Mouse (Mus musculus) erythroblast, embryonic 14.5 days (primary cell): ENCODE results near the gene Akap6. TPM values are rescaled to one million over a fixed set of nuclear protein-coding genes. Genes with fewer than 3 reads are reported as not detected.
"Not testable (repeated sequence)": the region's sequence is repeated elsewhere in the genome, so short reads cannot be mapped to it uniquely, and the experiment has no call there.

Experiments used
- H3K27me3 ChIP-seq: 2 replicates; pipeline ENCODE4 v1.6.1; 2012; ENCODE audit warnings: inconsistent platforms; ENCODE audit not compliant: control insufficient read depth
- H3K36me3 ChIP-seq: 2 replicates; pipeline ENCODE4 v1.6.1; 2012; ENCODE audit warnings: mild to moderate bottlenecking, inconsistent platforms; ENCODE audit not compliant: control insufficient read depth
- H3K4me1 ChIP-seq: 2 replicates; pipeline ENCODE4 v1.6.1; 2012; ENCODE audit warnings: inconsistent platforms; ENCODE audit not compliant: control insufficient read depth
- H3K4me3 ChIP-seq: replicated peaks from 2 replicates; pipeline ENCODE3; 2012; ENCODE audit warnings: moderate library complexity, mild to moderate bottlenecking, inconsistent platforms
- H3K9me3 ChIP-seq: 2 replicates; pipeline ENCODE4 v1.6.1; 2012; ENCODE audit warnings: low read length, inconsistent platforms, mixed read lengths; ENCODE audit not compliant: control insufficient read depth
- GATA1 ChIP-seq: IDR thresholded peaks from 2 replicates; pipeline ENCODE4 v1.6.1; 2012; ENCODE audit warnings: low read length, inconsistent platforms, mixed read lengths
- TAL1 ChIP-seq: IDR thresholded peaks from 3 replicates; pipeline ENCODE4 v1.6.1; 2012; ENCODE audit warnings: low read length, inconsistent platforms, mixed read lengths
- polyA plus RNA-seq: library from polyadenylated mRNA; stranded (reverse); fragments of >175 nt; gene quantifications from 2 replicates; pipeline ENCODE4 v1.2.3, GENCODE M21; 2012

Akap6 gene
- polyA plus RNA-seq, 1 experiment, result not detected

GRCm38 (mm10) chr12:52704810-52705209 lies 5.6 kb downstream of the Akap6 start:
- Histone ChIP-seq H3K4me1 (peaks cover 5% of the 10 kb centered on the region; the same call in 1 of the 2 replicates), H3K36me3 (no peaks in the 10 kb centered on the region), H3K9me3 (no peaks in the 10 kb centered on the region), H3K27me3 (no peaks in the 10 kb centered on the region), H3K4me3 (no peak overlapping the region)
- TF ChIP-seq TAL1 (no peak), GATA1 (no peak)

- Histone ChIP-seq H3K4me1 (no peaks in the 10 kb centered on the region), H3K9me3 (no peaks in the 10 kb centered on the region), H3K4me3 (no peak overlapping the region), H3K27me3 (no peaks in the 10 kb centered on the region), H3K36me3 (no peaks in the 10 kb centered on the region)
- TF ChIP-seq TAL1 (no peak), GATA1 (no peak)
These were observed 12.2 kb downstream of the Akap6 start for GRCm38 (mm10) chr12:52711382-52711781.

- no peak for TF ChIP-seq GATA1
- no peak for TF ChIP-seq TAL1
- H3K4me1 ChIP-seq, result no peaks in the 10 kb centered on the region
- no peaks in the 10 kb centered on the region for H3K27me3 ChIP-seq
- no peak overlapping the region for H3K4me3 ChIP-seq
- H3K9me3 ChIP-seq, result no peaks in the 10 kb centered on the region
- no peaks in the 10 kb centered on the region for H3K36me3 ChIP-seq
These were observed 12.9 kb downstream of the Akap6 start for GRCm38 (mm10) chr12:52711857-52712640.

- no peaks in the 10 kb centered on the region for H3K4me1 ChIP-seq
- no peaks in the 10 kb centered on the region for H3K9me3 ChIP-seq
- H3K4me3 ChIP-seq, result no peak overlapping the region
- no peaks in the 10 kb centered on the region for H3K27me3 ChIP-seq
- TF ChIP-seq TAL1 (no peak), GATA1 (no peak)
- H3K36me3 ChIP-seq, result no peaks in the 10 kb centered on the region
These were observed 19.2 kb downstream of the Akap6 start for GRCm38 (mm10) chr12:52718392-52718791.

- no peak for TF ChIP-seq GATA1
- TF ChIP-seq TAL1, result no peak
- Histone ChIP-seq H3K36me3 (no peaks in the 10 kb centered on the region), H3K4me1 (no peaks in the 10 kb centered on the region), H3K27me3 (no peaks in the 10 kb centered on the region), H3K4me3 (no peak overlapping the region), H3K9me3 (no peaks in the 10 kb centered on the region)
These were observed 20.0 kb downstream of the Akap6 start for GRCm38 (mm10) chr12:52719232-52719631.

- H3K9me3 ChIP-seq, result no peaks in the 10 kb centered on the region
- no peak for TF ChIP-seq TAL1
- no peak for TF ChIP-seq GATA1
- no peaks in the 10 kb centered on the region for H3K36me3 ChIP-seq
- no peaks in the 10 kb centered on the region for H3K4me1 ChIP-seq
- H3K4me3 ChIP-seq, result no peak overlapping the region
- no peaks in the 10 kb centered on the region for H3K27me3 ChIP-seq
These were observed 20.5 kb downstream of the Akap6 start for GRCm38 (mm10) chr12:52719681-52720080.

- H3K4me1 ChIP-seq, H3K4me3 ChIP-seq, H3K27me3 ChIP-seq, H3K36me3 ChIP-seq, H3K9me3 ChIP-seq: not testable (repeated sequence)
These were observed 24.9 kb downstream of the Akap6 start for GRCm38 (mm10) chr12:52724039-52724615.

- TF ChIP-seq TAL1 (no peak), GATA1 (no peak)
- H3K27me3 ChIP-seq, result no peaks in the 10 kb centered on the region
- no peaks in the 10 kb centered on the region for H3K4me1 ChIP-seq
- no peaks in the 10 kb centered on the region for H3K9me3 ChIP-seq
- no peaks in the 10 kb centered on the region for H3K36me3 ChIP-seq
- H3K4me3 ChIP-seq, result no peak overlapping the region
These were observed 27.4 kb downstream of the Akap6 start for GRCm38 (mm10) chr12:52726434-52727231.

GRCm38 (mm10) chr12:52729396-52729795 lies 30.2 kb downstream of the Akap6 start:
- H3K9me3 ChIP-seq, result no peaks in the 10 kb centered on the region
- H3K4me1 ChIP-seq, result no peaks in the 10 kb centered on the region
- TF ChIP-seq GATA1 (no peak), TAL1 (no peak)
- no peaks in the 10 kb centered on the region for H3K27me3 ChIP-seq
- no peaks in the 10 kb centered on the region for H3K36me3 ChIP-seq
- no peak overlapping the region for H3K4me3 ChIP-seq

- not testable (repeated sequence) for H3K36me3 ChIP-seq, H3K4me3 ChIP-seq, H3K4me1 ChIP-seq, H3K27me3 ChIP-seq, H3K9me3 ChIP-seq
These were observed 36.0 kb downstream of the Akap6 start for GRCm38 (mm10) chr12:52735161-52735560.
